Mouse (Mus musculus) spleen, postnatal 14 days (tissue): ENCODE results near the gene Klc2.
A peak's percentile ranks its signal among the peaks of the same experiment; 100 is the strongest.

Source experiments
- DNase-seq, 2 experiments: peaks; one replicate each; pipeline ENCODE4 v3.0.0; 2021 to 2022; ENCODE audit warnings: low spot score in 2 of 2

Gene Klc2

GRCm38 (mm10) chr19:5073028-5073427, 45.3 kb downstream of the Klc2 start:
- DNase-seq = peak in 1 of 2 experiments; percentile 61

GRCm38 (mm10) chr19:5072389-5073019, 45.9 kb downstream of the Klc2 start:
- DNase-seq = no peak

- DNase-seq = peak; percentile 48 to 67
Observed at GRCm38 (mm10) chr19:5071545-5072369, 46.6 kb downstream of the Klc2 start.

- no peak for DNase-seq
Observed at GRCm38 (mm10) chr19:5071077-5071476, 47.3 kb downstream of the Klc2 start.

GRCm38 (mm10) chr19:5069978-5070377, 48.4 kb downstream of the Klc2 start:
- DNase-seq = no peak

- no peak for DNase-seq
Observed at GRCm38 (mm10) chr19:5069486-5069885, 48.9 kb downstream of the Klc2 start.

GRCm38 (mm10) chr19:5068570-5069234, 49.7 kb downstream of the Klc2 start:
- DNase-seq = no peak

GRCm38 (mm10) chr19:5067867-5068569, 50.3 kb downstream of the Klc2 start, which contains the start of gene Cd248:
Gene Cd248, plus strand, starts transcription at chr19:5068078.
- DNase-seq = no peak

- no peak for DNase-seq
Observed at GRCm38 (mm10) chr19:5067040-5067799, 51.1 kb downstream of the Klc2 start.

GRCm38 (mm10) chr19:5065104-5065503, 53.3 kb downstream of the Klc2 start:
- DNase-seq = no peak

- DNase-seq = no peak
Observed at GRCm38 (mm10) chr19:5062446-5062845, 55.9 kb downstream of the Klc2 start.

GRCm38 (mm10) chr19:5062041-5062440, 56.3 kb downstream of the Klc2 start:
- no peak for DNase-seq

- DNase-seq = no peak
Observed at GRCm38 (mm10) chr19:5060365-5061330, 57.7 kb downstream of the Klc2 start.

- DNase-seq = no peak
Observed at GRCm38 (mm10) chr19:5058801-5059771, 59.3 kb downstream of the Klc2 start.

- no peak for DNase-seq
Observed at GRCm38 (mm10) chr19:5057876-5058775, 60.2 kb downstream of the Klc2 start.
